Mouse (Mus musculus): Measurements from ENCODE around the gene Prrg3.
"Not testable (repeated sequence)": the region's sequence is repeated elsewhere in the genome, so short reads cannot be mapped to it uniquely, and the experiment has no call there.

Prrg3 gene

DNA sequence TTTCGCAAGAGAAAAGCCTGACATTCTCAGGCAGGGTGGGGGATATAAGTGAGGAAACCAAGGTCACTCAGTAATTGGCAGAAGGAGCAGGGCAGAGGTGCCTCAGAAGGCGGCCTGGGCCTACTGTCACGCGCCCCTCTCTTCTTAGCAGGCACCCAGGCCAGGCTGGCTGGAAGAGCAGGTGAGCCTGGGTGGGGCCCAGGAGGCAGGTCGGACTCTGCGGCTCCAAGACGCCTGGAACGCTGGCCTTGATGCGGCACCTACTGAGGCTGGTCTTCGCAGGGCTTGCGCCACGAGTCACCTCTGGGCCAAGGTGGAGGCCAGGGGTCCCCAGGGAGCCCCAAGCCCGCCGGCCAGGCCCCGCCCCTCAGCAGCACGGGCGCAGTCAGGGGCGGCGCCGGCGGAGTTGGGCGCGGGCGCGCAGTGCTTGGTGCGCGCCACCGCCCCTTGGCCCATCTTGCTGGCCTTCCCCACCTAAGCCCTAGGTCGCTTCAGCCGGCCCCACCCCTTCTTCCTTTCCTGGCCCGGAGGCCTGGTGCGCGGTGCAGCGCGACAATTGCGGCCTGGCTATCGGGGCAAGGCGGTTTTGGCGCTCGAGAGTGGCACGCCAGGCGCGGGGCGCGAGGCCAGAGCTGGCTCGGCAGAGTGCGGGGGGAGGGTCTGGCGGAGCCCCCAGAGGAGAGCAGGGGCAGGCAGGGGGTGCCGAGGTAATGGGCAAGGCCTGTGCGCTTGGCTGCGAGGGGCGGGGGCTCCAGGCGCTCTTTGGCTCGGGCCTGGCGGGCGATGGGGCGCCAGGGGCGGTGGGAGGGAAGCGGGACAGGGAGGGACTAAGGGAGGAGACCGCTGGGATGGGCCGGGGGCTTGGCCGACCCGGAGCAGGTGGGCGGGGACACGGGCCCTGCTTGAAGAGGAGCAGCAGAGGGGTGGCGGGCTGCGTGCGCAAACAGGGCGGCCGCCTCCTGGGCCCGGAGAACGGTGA, at the start of gene Prrg3:
Gene Prrg3, plus strand, starts transcription at position 552 of the 979 bp plus-strand sequence.
- DNase-seq, result no peak

DNA sequence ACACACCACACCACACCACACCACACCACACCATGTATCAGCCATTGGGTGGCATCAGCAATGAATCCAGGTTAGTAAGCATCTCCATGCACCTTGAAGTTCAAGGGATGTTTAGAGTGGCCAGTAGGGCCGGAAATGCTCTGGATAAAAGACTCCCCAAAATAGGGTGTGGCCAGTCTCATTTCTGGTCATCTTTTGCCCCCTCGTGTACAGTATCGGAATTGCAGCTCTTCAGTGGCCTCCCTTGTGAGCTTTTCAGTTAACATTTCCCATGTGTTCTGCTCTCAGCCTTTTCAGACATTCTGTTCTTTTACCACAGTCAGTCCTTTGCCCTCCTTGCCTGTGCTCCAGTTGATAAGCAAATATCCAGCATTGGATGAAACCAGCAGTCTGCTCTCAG, 15.8 kb upstream of the Prrg3 start:
- peak; percentile 5 to 17 for DNase-seq

DNA sequence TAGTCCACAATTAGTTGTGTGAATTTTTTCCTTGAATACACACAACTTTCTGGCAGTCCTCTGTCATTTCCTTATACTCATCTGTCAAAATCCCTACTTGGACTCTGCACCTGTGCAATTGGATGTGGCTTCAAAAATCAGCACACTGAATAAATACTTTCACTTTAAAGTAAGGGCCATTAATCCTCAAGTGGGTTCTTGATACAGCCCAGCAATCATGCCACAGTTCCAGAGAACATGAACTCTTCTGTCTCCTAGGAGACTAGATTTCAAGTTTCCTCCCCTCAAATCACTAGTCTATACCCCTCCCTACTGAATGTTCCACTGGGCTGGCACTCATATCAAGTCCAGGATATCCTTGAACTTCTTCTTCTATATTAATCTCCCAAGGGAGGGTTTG, 4.1 kb upstream of the Prrg3 start:
- no peak for DNase-seq

DNA sequence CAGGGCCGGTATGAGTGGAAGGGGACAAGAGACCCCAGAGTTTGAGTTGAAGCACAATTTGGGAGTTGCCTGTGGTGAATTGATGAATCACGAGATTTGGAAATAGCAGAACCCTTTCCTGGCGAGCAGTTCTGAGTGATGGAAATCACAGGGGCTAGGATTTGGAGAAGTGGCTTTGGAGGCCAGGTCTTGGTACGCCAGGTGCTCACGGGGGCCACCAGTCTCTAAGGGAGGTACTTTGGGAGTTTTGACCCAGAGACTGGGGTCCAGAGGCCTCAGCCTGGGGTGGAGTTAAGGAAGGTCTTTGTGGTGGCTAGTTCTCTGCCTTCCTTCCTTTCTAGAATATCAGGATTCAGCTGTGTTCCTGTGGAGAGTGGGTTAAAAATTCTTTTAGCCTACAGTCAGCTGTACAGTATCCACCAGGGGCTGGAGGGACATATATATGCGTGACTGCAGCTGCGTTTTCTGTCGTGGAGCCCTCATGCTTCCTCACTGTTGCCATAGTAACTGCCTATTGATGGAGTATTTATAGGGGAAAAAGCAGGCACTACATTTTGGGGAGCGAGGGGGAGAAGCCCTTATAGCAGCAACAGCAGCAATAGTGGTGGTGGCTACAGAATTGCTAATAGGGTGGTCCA, 970 bp downstream of the Prrg3 start:
- no peak for DNase-seq

DNA sequence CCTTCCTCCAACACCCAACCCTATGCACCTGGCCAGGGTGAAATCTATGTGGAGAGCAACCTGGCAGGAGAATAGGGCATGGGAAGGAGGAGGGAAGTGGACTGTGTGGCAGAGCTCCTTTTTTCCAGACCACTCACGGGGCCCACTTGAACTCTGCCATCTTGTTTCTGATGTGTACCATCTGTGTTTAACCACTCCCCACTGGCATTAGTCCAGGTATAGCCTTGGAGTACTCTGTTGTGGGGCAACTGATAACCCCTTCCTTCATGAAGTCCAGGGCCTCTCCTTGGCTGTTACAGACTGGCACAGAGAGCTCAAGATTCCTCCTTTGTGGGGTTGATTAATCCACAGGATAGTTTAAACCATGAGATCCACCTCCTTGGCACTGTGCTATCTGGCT, 5.8 kb downstream of the Prrg3 start:
- DNase-seq, result no peak

DNA sequence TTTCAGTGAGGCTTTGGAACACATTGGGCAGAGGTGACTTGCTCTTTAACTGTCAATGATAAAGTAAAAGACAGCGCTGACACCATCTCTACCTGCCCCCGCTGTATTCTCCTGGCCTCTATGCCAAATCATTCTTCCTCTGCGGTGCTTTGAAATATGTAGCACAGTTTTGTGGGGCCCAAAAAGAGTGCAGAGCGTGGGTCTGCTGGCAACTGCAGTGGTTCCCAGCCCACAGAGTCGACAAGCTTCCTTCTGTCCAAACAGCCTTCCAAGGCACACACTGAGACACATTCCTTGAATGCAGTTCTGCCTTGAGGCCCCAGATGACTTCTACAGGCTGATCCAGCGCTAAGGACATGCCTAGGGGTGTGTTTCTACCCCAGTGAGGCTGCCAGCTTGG, 6.4 kb downstream of the Prrg3 start:
- no peak for DNase-seq

DNA sequence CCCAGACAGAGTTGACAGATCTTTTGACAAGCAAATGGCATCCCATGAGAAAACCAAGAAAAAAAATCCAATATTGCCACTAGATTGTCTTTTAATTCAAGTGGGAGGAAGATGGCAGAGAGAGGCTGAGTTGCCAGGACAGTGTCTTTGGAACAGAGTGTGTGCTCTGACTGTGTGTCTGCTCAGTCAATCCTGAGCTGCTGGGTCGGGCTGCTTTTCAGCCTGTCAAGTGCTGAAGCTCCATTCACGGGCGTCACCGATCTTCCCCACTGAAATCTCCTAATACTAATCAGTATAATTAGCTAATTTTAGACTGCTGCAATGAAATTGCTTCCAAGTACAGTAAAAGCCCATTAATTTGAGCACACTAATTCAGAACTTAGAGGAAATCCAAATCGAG, 8.9 kb downstream of the Prrg3 start:
- DNase-seq, result no peak

DNA sequence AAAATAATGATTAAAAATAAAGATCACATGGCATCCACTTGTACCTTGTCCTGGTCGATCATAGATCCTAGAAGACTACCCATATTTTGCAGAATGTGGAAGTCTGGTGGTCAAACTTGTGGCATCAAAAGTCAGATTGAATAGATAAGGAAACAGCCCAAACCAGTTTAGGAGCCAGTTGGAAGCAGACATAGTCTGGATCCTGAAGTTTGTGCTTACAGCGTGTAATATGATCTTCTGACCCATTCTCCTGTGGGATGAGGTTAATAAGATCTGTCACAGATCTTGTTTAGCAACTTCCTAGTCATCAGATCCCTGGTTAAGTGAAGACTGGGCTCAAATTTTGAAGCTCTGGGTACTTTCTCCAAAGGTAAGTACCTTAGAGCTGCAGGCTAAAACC, 10.3 kb downstream of the Prrg3 start, which contains the start of gene Fate1:
Gene Fate1, plus strand, starts transcription at position 301 of the 400 bp plus-strand sequence.
- no peak for DNase-seq

DNA sequence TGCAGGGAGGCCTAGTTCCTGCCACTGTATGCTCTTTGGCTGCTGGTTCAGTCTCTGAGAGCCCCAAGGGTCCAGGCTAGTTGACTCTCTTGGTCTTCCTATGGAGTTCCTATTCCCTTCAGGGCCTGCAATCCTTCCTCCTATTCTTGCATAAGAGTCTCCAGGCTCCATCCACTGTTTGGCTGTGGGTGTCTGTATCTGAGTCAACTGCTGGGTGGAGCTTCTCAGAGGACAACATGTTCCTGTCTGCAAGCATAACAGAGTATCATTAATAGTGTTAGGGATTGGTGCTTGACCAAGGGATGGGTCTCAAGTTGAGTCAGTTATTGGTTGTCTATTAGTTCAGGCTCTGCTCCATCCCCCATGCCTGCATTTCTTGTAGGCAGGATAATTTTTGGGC, 15.3 kb downstream of the Prrg3 start:
- not testable (repeated sequence) for DNase-seq

DNA sequence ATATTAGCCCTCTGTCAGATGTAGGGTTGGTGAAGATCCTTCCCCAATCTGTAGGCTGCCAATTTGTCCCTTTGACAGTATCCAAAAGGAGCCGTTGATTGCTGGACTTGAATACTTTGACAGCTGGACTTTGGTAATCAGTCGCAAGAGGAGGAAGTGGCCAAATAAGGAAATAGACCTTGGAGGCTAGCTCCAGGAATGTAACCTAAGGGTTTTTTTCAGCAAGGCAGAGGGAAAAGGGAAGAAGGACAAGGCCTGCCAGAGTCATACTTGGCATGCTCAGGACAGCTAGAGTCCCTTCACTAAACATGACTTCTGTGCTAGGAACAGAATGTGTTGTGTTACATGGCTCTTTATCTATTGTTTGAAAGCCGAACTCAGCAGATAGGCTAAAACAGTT, 18.0 kb downstream of the Prrg3 start:
- no peak for DNase-seq

DNA sequence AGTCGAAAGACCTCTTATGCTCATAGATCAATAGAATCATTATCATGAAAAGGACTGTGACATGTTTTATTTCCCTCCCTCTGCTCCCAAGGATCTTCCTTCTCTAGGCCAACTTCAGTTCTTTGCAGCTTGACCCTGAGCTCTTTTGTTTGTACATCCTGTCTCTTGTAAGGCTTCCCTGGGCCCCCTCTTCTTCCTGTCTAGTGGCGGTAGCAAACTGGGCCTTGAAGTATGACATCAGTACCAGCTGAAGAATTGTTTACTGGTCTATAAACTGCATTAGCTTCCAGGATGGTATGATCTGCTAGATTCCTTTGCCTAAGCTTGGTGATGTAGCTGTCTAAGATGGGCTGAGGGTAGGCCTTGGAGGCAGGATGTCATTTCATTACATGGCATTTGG, 18.9 kb downstream of the Prrg3 start:
- no peak for DNase-seq

DNA sequence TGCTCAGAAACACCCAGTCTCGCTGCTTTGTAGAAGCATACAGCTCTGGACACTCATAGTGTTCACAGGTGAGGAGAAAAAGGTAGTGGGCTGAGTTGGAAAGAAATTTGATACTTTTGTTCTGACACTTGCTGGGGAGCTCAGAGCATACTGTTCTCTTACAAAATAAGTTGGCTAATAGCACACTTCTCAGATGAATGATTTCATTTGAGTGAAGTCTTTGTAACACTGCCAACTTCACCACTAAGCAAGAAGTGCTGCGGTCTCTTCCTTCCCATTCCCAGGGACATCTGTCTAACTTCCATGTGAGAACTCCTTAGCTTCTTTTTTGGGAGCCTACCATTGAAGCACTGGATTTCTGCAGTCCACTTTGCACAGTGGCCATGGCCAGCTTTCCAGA, 20.8 kb downstream of the Prrg3 start:
- no peak for DNase-seq

DNA sequence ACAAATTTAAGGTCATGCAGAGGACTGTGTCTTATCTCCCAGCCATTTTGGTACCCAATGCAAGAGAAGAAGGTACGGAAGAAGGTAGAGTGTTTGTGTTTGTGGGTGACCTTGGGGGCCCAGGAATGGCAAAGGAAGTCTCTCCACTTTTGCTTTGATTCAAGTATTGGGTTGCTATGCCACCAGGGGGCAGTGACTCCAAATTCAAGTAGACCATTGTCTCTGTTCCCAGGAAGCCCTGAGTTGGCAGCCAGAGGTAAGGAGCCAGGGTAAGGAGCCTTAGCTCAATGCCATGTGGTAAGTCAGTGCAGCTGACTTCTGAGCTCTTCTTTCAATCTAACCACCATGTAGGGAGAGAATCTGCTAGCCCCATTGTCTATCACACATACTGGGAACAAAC, 21.4 kb downstream of the Prrg3 start:
- DNase-seq, result no peak

DNA sequence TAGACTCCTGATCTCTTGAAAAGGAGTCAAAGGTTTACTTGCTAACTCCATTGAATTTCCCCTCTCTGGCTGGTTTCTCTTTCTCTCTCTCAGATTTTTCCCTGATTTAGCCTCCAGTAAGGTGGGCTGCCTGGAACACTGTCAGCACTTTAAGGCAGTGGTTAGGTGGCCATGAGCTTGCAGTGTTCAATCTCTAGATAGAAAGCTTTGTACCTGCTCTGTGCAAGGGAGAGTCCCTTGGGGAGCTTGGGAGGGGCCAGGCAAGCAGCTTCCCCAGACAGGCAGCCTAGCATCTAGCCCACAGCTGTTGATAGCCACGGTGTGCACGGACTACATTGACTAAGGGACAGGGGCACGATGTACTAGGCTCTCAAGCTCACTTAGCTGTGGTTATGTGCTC, 29.1 kb downstream of the Prrg3 start, which contains the start of gene Cnga2:
Gene Cnga2, plus strand, starts transcription at position 301 of the 400 bp plus-strand sequence.
- DNase-seq, result no peak

DNA sequence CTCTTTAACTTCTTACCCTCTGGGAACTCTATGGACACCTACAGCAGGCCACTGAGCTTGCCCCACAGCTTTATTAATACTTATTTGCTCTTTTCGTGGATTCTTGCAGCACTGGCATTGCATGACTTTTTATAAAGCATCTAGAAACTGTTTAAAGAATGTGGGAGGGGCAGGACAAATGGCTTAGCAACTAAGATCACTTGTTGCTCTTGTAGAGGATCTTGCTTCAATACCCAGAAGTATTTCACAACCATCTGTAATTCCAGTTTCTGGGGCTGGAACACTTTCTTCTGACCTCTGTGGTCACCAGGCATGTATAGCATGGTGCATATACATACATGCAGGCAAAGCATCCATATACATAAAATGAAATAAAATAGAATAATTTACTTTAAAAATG, 33.5 kb downstream of the Prrg3 start:
- DNase-seq, result no peak

DNA sequence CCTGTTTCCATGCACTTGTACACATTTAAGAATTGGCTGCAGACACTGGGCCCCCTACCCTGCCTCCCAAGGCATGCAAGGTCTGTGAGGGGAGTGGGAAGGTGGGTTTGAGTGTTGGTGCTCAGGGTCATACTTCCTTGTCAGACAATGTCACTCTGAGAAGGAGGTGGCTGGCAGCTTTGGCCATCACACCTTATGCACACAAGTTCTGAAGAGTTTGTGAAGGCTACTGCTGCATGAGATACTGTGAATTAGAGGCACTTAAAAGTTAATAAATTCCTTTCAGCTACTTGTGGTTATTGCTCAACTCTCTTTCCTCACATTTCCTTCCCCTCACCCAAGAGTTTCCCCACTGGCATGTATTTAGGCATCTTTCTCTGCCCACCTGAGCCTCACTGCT, 47.5 kb downstream of the Prrg3 start:
- DNase-seq, result no peak

DNA sequence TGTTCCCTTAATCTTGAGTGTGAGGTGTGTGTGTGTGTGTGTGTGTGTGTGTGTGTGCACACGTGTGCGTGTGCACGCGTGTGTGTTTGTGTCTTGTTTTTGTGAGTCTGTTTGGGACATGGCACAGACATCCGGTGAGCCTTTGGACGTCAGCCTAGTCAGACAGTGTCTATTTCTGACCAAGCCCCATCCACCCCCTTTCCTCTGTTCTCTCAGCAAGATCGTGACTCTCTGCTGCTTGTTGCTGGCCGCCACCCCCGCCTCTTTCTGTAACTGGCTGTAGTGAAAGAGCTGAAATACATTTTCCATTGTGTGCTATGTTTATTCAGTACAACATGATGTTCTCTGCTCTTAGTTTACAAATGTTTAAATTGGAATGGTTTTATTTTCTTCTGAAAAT, 49.8 kb downstream of the Prrg3 start:
- no peak for DNase-seq

DNA sequence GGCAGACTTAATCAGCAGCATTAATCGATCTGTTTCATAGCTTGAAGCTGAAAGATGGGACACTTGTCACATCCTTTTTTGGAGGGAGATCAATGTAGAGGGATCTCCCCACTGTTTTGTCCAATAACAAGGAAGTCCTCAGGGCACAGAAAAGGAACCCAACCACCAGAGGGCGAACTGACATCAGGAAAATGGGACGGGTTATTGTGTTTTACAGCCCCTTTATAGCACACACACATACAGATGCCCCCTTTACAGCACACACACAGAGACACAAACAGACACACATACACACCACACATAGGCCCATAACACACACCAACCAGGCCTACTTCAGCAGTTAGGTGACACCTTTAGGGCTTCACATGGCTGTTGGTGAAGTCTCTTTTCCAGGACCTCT, 50.4 kb downstream of the Prrg3 start:
- no peak for DNase-seq

DNA sequence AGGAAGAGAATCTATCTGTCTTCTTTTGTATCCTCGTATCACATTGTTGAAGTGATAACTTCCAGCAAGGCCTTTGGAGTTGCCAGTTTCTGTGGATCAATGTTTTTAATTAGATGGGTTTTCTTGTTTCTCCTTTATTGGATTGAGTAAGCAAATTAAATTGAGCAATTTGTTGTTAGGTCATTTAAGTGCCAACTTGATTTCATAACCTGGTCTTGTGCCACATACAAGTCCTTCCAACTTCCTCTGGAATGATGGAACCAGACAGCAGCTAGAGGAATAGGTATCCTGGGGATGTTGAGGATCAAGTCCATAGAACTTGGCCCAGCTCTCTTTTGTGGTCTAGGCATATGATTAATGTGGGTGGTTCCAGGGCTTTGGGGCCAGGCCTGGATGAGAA, 59.8 kb downstream of the Prrg3 start:
- no peak for DNase-seq

Measured in thymus, postnatal 36 days (tissue).